ENCODE assay signal across 15 mouse cellular contexts in genomic region chr8:10980876-10981275, GRCm38 (mm10).
"Had no signal": no experiment of that assay in that cellular context is flagged by ENCODE, and none has a peak within 500 bp of the region (broad histone marks: within the 10 kb centered on the region; RNA-seq: fewer than 3 reads in every experiment).

No protein-coding gene starts in this region.

- H3K36me3 ChIP-seq: midbrain, embryonic 15.5 days had no signal

- H3K9ac ChIP-seq: liver, embryonic 13.5 days; liver, embryonic 15.5 days; liver, postnatal 0 days; lung, embryonic 14.5 days; midbrain, embryonic 13.5 days; midbrain, embryonic 15.5 days; neural tube, embryonic 12.5 days had no signal

- DNase-seq: liver, embryonic 13.5 days; liver, postnatal 0 days; lung, embryonic 14.5 days; lung, postnatal 36 days; right cerebral cortex, postnatal 14 days; thymus, adult 2 months; thymus, postnatal 25 days; thymus, postnatal 4 days had no signal

- H3K4me3 ChIP-seq: liver, embryonic 13.5 days; liver, embryonic 15.5 days; megakaryocyte, embryonic 14.5 days; midbrain, embryonic 13.5 days; midbrain, embryonic 15.5 days; neural tube, embryonic 12.5 days had no signal

- H3K9me3 ChIP-seq: liver, embryonic 13.5 days; liver, embryonic 15.5 days; megakaryocyte, embryonic 14.5 days; midbrain, embryonic 13.5 days; midbrain, embryonic 15.5 days; neural tube, embryonic 12.5 days had no signal

- H3K27me3 ChIP-seq: liver, embryonic 13.5 days; liver, embryonic 15.5 days; neural tube, embryonic 12.5 days had no signal

- ATAC-seq: liver, postnatal 0 days; midbrain, embryonic 13.5 days; midbrain, embryonic 15.5 days had no signal

- H3K27ac ChIP-seq: liver, embryonic 13.5 days; liver, embryonic 15.5 days; macrophage; midbrain, embryonic 13.5 days; midbrain, embryonic 15.5 days; neural tube, embryonic 12.5 days had no signal

- H3K4me2 ChIP-seq: liver, embryonic 13.5 days; liver, embryonic 15.5 days; lung, embryonic 14.5 days; midbrain, embryonic 11.5 days; midbrain, embryonic 13.5 days; midbrain, embryonic 15.5 days; neural tube, embryonic 12.5 days had no signal
